Mouse (Mus musculus) kidney, embryonic 14.5 days (tissue): ENCODE measurements around the gene Rab3gap2. TPM values are rescaled to one million over a fixed set of nuclear protein-coding genes. Genes with fewer than 3 reads are reported as not detected.

ENCODE experiments used
- ATAC-seq: fragments of 200-750 bp; cut with Nextera tagmentation; 2 replicates; pipeline ENCODE4 v1.8.0; 2017; ENCODE audit warnings: moderate number of reproducible peaks, mild to moderate bottlenecking, moderate TSS enrichment, moderate library complexity; ENCODE audit not compliant: low FRiP score, low TSS enrichment
- H3K27ac ChIP-seq: fragments of 300-500 bp; sonication (generic); 2 replicates; pipeline ENCODE4 v1.5.1; 2014; ENCODE audit warnings: low read depth, mild to moderate bottlenecking, low read length, moderate library complexity, mixed read lengths
- H3K27me3 ChIP-seq: fragments of 300-500 bp; sonication (generic); 2 replicates; pipeline ENCODE4 v1.6.1; 2014; ENCODE audit warnings: mild to moderate bottlenecking, low read length; ENCODE audit not compliant: control insufficient read depth, insufficient read depth
- H3K36me3 ChIP-seq: fragments of 300-500 bp; sonication (generic); 2 replicates; pipeline ENCODE4 v1.6.1; 2014; ENCODE audit warnings: low read length, mixed read lengths; ENCODE audit not compliant: control insufficient read depth, insufficient read depth
- H3K4me1 ChIP-seq: fragments of 300-500 bp; sonication (generic); 2 replicates; pipeline ENCODE4 v1.6.1; 2014; ENCODE audit warnings: low read length, mixed read lengths; ENCODE audit not compliant: control insufficient read depth, insufficient read depth
- H3K4me2 ChIP-seq: fragments of 300-500 bp; sonication (generic); replicated peaks from 2 replicates; pipeline ENCODE4 v1.6.1; 2014; ENCODE audit warnings: low read depth, mild to moderate bottlenecking, low read length
- H3K4me3 ChIP-seq: fragments of 300-500 bp; sonication (generic); 2 replicates; pipeline ENCODE4 v1.5.1; 2014; ENCODE audit warnings: mild to moderate bottlenecking, low read length
- H3K9ac ChIP-seq: fragments of 300-500 bp; sonication (generic); 2 replicates; pipeline ENCODE4 v1.6.1; 2014; ENCODE audit warnings: low read depth, mild to moderate bottlenecking, low read length, moderate library complexity
- H3K9me3 ChIP-seq: fragments of 300-500 bp; sonication (generic); 2 replicates; pipeline ENCODE4 v1.6.1; 2016; ENCODE audit warnings: low read length; ENCODE audit not compliant: control insufficient read depth
- WGBS: fragments of 180-500 bp; shearing (Covaris S2); extraction: QIAGEN DNeasy Blood & Tissue Kit; methylation state at CpG from one replicate; pipeline ENCODE4 v1.1.7; 2014; 5-methylcytosine and 5-hydroxymethylcytosine counted together
- polyA plus RNA-seq: library from polyadenylated mRNA; unstranded; fragments of >200 nt; fragmentation: Nextera tagmentation; extraction: Ambion mirVana; gene quantifications from 2 replicates; pipeline ENCODE4 v1.2.1, GENCODE M21; 2014

Gene Rab3gap2
- polyA plus RNA-seq, 1 experiment from 2014 or later = 21.9 TPM

DNA sequence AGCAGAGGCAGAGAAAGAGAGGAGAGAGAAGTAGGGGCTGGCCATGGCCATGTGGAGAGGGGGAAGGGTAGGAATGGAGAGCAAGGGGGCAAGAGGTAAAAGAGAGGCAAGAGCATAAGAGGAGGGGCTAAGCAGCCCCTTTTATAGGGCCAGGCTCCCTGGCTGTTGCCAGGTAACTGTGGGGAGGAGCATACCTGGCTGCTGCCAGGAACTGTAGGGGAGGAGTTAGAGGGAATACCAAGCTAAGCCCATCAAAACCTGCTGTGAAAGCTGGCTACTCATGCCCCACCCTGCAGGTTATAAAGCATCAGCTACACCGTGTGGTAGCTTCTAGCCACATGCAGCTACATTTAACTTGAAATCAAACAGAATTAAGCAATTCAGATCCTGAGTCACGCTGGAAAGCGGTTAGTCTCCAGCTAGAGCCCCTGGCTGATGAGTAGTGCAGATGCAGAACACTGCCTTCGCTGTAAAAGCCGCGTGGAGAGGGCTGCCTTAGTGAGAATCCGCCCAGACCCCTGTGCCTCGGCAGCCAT, 5.8 kb downstream of the Rab3gap2 start:
- H3K4me2 ChIP-seq = no peak overlapping the region
- no peak overlapping the region for H3K9ac ChIP-seq
- peak; percentile 60; the same call in 1 of the 2 replicates for ATAC-seq
- no peak overlapping the region for H3K4me3 ChIP-seq
- no peaks in the 10 kb centered on the region for H3K27me3 ChIP-seq
- no peaks in the 10 kb centered on the region for H3K9me3 ChIP-seq
- H3K4me1 ChIP-seq = peaks cover 13% of the 10 kb centered on the region
- no peaks in the 10 kb centered on the region for H3K36me3 ChIP-seq
- WGBS = 36% methylated on average over 8 of the region's 8 CpGs
- H3K27ac ChIP-seq = no peak overlapping the region

DNA sequence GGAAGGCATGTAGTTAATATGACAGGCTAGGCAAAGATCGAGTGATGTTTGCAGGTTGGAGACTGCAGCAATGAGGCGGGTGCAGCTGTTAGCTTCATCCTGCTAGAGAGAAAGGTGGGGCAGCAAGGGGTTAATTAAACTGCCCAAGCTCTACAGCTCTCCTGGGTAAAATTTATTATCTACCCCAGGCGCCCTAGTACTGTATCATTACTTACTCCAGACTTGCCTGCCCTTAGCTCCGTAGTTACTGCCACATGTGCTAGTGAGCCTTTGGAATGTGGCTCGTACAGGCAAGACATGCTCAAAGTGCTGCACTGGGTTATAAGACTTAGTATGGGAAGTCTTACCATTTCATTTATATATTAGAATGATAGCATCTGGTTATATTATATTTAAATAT, 12.4 kb downstream of the Rab3gap2 start:
- WGBS = 7% methylated on average over 5 of the region's 5 CpGs
- no peak overlapping the region for H3K9ac ChIP-seq
- peak; percentile 96 for ATAC-seq
- H3K27me3 ChIP-seq = no peaks in the 10 kb centered on the region
- H3K4me2 ChIP-seq = no peak overlapping the region
- H3K4me3 ChIP-seq = no peak overlapping the region
- peaks cover 12% of the 10 kb centered on the region; the same call in 1 of the 2 replicates for H3K4me1 ChIP-seq
- no peaks in the 10 kb centered on the region for H3K9me3 ChIP-seq
- no peak overlapping the region for H3K27ac ChIP-seq
- H3K36me3 ChIP-seq = no peaks in the 10 kb centered on the region

DNA sequence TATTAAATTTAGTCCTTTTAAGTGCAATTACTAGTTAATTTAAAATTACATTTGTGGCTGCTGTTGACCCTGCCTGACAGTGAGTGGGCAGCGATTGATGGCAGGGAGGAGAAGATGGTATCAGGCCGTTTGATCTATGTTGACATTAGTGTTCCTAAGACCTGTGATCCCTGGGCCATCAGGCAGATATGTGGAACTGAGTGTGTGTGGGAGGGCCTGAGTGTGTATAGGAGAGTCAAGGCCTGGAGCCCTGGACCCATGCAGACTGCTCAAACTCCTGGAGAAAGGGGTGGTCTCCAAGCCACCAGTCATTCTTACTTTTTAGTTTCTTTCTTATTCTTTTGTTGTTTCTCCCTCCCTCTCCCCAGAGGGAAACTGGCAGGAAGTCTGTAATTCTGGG, 12.8 kb downstream of the Rab3gap2 start:
- ATAC-seq = peak; percentile 87
- WGBS = 2% methylated on average over 2 of the region's 2 CpGs
- peaks cover 12% of the 10 kb centered on the region; the same call in 1 of the 2 replicates for H3K4me1 ChIP-seq
- H3K36me3 ChIP-seq = no peaks in the 10 kb centered on the region; the same call in 1 of the 2 replicates
- H3K9me3 ChIP-seq = no peaks in the 10 kb centered on the region
- H3K27ac ChIP-seq = peak overlapping the region; percentile 18; the same call in 1 of the 2 replicates
- no peak overlapping the region for H3K4me2 ChIP-seq
- no peak overlapping the region for H3K4me3 ChIP-seq
- no peaks in the 10 kb centered on the region for H3K27me3 ChIP-seq
- no peak overlapping the region for H3K9ac ChIP-seq

DNA sequence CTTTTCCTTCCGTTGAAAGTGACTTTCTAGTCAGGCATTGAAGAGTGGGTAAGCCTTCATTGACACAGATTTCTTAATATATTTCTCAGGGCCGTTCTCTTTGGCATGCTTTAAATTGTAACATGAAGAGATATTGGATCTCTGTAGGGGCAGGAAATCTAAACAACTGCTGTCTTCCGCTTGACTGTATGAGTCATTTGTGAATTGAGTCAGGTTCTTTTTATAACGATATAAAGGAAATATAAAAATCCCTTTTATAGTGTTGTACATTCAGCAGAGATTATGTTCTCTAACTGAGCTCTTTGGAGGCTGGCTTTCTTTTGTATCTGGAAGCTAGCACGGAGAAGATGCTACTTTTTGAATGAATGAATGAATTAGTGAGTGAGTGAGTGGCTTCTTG, 14.0 kb downstream of the Rab3gap2 start:
- Histone ChIP-seq H3K9me3 (no peaks in the 10 kb centered on the region), H3K4me1 (peaks cover 12% of the 10 kb centered on the region; the same call in 1 of the 2 replicates), H3K9ac (no peak overlapping the region), H3K4me2 (no peak overlapping the region), H3K36me3 (peaks cover 5% of the 10 kb centered on the region; the same call in 1 of the 2 replicates), H3K4me3 (no peak overlapping the region), H3K27me3 (no peaks in the 10 kb centered on the region), H3K27ac (no peak overlapping the region)
- WGBS = 58% methylated on average over 5 of the region's 5 CpGs
- ATAC-seq = no peak

DNA sequence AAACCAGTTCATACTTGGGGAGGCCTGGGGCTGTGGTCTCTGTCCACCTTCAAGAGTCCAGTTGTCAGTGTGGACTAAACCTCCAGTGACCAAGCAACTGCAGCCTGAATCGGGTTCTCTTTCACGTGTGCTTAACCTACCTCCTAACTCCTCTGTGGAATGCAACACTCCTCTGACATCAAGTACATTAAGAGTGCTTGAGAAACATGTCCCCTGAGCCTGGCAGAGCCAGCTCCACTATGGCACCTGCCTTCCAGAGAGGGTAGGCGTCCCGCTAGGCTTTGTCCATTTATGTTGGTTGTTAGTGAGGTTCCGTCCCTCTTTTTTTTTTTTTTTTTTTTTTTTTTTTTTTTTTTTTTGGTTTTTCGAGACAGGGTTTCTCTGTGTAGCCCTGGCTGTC, 23.0 kb downstream of the Rab3gap2 start:
- ATAC-seq = no peak
- H3K27me3 ChIP-seq = no peaks in the 10 kb centered on the region

DNA sequence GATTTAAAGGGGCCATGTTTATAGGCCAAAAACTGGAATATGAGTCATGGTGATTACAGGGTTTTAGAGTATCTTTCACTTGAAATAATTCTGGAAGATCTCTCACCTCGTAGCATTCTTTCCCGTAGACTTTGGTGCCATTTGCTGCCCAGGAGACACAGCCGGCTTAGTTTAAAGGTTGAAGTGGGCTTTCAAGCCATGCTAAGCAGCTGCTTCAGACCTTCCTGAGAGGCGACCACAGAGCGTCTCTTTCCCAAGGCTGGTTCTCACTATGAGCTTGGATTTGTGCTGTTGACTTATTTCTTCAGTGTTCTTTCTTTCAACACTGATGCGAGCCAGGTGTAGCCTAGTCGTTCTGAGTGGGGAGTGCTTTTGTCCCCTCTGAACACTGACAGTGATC, 23.8 kb downstream of the Rab3gap2 start:
- Histone ChIP-seq H3K9me3 (no peaks in the 10 kb centered on the region), H3K27me3 (no peaks in the 10 kb centered on the region), H3K4me1 (no peaks in the 10 kb centered on the region; the same call in 1 of the 2 replicates), H3K27ac (no peak overlapping the region), H3K4me2 (no peak overlapping the region), H3K9ac (no peak overlapping the region), H3K4me3 (no peak overlapping the region), H3K36me3 (peaks cover 20% of the 10 kb centered on the region; the same call in 1 of the 2 replicates)
- WGBS = 70% methylated on average over 7 of the region's 7 CpGs
- ATAC-seq = no peak

More for the DNA sequence above, 23.0 kb downstream of the Rab3gap2 start:
- Histone ChIP-seq H3K4me3 (no peak overlapping the region), H3K27ac (no peak overlapping the region), H3K9me3 (no peaks in the 10 kb centered on the region), H3K4me2 (no peak overlapping the region), H3K9ac (no peak overlapping the region), H3K36me3 (peaks cover 25% of the 10 kb centered on the region; the same call in 1 of the 2 replicates), H3K4me1 (no peaks in the 10 kb centered on the region; the same call in 1 of the 2 replicates)
- WGBS = 90% methylated on average over 6 of the region's 6 CpGs

DNA sequence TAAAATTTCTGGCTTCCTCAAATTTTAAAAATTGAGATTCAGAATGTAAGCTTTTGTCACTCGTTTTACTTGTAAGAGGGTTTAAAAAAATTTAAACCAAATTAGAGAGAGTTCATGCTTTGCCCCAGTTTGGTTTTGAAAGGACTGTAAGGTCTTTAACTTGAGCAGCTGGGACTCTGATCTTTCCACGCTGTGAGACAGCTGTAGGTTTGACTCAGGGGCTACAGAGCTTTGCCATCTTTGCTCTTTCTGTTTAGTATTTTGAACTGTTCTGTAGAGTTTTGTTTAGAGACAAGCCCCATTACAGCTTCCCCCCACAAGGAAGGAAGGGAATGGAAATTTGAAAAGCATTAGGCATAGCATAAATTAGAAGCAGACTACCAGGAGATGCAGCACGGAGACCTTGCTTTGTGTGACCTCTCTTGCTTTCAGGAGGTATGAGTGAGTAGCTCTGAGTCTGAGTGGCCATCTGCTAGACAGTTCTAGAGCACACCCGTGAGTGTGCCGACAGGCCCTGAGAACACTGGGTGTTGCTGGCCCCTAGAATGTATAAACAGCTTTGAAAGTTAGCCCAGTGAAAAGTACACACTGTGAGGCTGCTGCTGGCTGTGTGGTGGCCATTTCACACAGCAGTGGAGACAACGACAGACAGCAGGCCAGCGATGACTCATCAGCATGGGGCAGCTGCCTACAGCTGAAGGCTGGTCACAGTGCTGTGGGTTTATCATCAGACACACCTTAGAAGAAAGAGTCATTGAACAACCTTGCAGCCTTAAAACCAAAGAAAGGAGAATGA, 25.7 kb downstream of the Rab3gap2 start:
- Histone ChIP-seq H3K4me1 (no peaks in the 10 kb centered on the region; the same call in 1 of the 2 replicates), H3K9me3 (no peaks in the 10 kb centered on the region), H3K27me3 (no peaks in the 10 kb centered on the region), H3K36me3 (peaks cover 21% of the 10 kb centered on the region; the same call in 1 of the 2 replicates), H3K9ac (no peak overlapping the region), H3K4me3 (no peak overlapping the region), H3K4me2 (no peak overlapping the region), H3K27ac (peak overlapping the region; percentile 47; the same call in 1 of the 2 replicates)
- WGBS = 43% methylated on average over 7 of the region's 7 CpGs
- peak; percentile 68; the same call in 1 of the 2 replicates for ATAC-seq

DNA sequence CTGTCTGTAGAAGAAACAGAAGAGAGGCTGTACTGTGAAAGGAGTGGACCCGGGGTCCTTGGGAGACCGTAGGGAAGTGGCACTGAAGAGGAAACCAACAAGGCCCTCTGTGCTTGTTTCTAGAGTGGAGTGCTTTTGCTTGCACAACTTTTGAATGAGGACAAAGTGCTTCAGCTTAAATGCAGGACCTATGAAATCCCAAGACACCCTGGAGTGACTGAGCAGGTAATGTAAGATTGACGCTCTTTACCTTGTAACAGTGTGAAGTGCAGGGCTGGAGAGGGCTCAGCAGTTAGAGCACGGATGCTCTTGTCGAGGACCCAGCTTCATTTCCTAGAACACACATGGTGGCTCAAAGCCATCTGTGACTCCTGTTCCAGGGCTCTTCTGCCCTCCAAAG, 31.9 kb downstream of the Rab3gap2 start:
- no peak for ATAC-seq
- peaks cover 42% of the 10 kb centered on the region for H3K36me3 ChIP-seq
- WGBS = 95% methylated on average over 5 of the region's 5 CpGs

DNA sequence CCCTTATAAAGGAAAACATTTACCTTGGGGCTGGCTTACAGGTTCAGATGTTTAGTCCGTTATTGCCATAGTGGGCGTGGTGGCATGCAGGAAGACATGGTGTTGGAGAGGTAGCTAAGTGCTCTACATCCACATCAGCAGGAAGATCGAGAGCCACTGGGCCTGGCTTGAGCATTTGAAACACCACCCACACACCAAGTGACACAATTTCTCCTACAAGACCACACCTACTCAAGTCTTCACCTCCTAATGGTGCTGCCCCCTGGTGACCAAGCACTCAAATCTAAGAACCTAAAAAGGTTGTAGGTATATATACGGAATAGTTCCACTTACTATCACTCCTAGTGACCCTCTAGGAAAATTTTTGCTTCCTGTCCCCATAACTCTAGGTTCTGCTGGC, 32.6 kb downstream of the Rab3gap2 start:
- Histone ChIP-seq H3K36me3 (peaks cover 49% of the 10 kb centered on the region), H3K4me1 (no peaks in the 10 kb centered on the region), H3K27ac (no peak overlapping the region), H3K4me3 (no peak overlapping the region), H3K4me2 (no peak overlapping the region), H3K9me3 (no peaks in the 10 kb centered on the region), H3K27me3 (no peaks in the 10 kb centered on the region), H3K9ac (no peak overlapping the region)
- no peak for ATAC-seq
- WGBS = 83% methylated on average over 4 of the region's 4 CpGs

More for the DNA sequence above, 31.9 kb downstream of the Rab3gap2 start:
- Histone ChIP-seq H3K27ac (no peak overlapping the region), H3K4me3 (no peak overlapping the region), H3K9me3 (no peaks in the 10 kb centered on the region), H3K9ac (no peak overlapping the region), H3K27me3 (no peaks in the 10 kb centered on the region), H3K4me2 (no peak overlapping the region), H3K4me1 (no peaks in the 10 kb centered on the region)
